Mouse (Mus musculus) ovary, postnatal 36 days (tissue): Measurements from ENCODE around the gene Tyw3.

Experiments
- DNase-seq: peaks from one replicate; pipeline ENCODE4 v3.0.0; 2022; ENCODE audit warnings: low spot score, mixed read lengths

Tyw3 gene

DNA sequence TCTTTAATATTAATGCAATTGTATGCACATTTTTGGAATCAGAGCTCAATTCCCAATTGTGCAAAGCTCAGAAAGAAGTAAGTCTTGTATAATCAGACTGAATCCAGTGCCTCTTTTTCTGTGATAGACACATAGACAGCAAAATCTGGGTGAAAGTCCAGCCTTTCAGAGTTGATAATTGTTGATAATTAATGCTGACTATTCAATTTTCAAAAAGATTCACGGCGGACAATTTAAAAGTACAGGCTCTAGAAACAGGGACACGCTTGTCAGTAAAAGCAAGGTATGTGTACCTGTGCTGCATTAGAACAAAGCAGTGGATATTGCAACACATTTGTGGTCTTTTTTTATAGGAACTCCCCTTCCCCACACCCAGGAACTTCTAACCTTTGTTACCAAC is 34.7 kb downstream of the Tyw3 start:
- no peak for DNase-seq

DNA sequence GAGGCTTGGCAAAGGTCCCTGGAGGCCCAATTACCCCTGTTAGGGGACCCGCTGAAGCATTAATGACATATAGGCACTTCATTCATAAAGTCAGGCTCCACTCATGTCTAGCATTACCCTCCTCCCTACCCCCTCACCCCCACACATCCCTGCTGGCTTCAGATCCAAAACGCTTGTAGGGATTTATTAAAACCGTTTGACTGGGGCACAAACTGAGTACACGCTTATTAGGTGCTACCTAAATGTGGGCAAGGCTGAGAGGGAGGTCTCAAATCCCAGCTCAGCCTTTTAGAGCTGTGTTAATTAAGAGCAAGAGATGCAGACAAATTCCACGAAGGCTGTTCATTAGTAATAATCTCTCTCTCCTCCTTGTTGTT is 45.9 kb downstream of the Tyw3 start:
- no peak for DNase-seq

DNA sequence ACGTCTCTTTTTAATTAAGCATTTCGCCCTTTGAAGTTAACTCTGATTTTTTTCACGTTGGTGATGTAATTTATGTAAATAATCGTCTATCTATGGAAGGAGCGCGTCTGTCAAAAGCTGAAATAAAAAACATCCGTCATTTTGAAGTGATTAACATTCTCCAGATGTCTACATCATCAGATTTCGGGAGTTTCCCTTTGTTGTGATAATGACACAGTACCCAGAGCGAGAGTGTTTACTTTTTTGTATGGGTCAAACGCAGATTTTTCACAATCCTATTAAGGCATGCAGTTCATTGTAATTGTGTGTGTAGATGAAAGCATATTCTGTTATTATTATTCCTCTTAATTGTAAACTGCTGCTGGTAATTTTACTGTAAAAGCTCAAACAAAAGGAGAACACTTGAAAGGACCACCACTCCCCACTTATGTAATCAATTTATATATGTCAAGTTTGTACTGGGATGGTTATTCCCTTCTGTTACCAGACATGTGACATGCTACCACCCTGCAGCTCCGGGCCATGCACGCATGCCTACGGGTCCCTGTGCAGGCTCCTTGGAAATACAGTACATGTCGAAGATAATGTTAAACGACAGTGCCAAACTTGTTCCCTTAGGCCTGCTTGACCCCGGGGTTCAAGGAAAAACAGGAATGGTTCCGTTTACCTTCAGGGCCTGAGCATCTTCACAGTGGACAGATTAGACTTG is 46.4 kb downstream of the Tyw3 start:
- no peak for DNase-seq

DNA sequence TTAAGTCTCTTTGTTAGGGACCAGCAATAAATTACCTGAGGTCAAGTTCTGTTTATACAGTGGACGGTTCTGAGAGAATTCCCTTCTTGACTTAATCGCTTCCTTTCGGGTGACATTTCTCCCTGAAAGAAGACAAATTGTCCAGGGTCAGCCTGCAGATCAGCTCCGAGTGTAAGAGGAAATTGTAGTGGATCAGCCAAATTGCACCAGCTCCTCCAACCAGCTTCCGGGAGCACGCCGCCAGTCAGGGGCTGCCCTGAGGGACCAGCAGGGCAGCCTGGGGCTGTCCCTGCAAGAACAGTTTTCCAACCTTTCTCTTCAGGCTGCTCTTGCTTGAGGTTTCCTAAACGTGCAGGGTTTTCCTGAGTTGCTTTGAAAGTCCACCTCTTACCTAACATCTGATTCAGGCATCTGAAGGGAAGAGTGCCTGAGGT is 48.0 kb downstream of the Tyw3 start:
- no peak for DNase-seq

DNA sequence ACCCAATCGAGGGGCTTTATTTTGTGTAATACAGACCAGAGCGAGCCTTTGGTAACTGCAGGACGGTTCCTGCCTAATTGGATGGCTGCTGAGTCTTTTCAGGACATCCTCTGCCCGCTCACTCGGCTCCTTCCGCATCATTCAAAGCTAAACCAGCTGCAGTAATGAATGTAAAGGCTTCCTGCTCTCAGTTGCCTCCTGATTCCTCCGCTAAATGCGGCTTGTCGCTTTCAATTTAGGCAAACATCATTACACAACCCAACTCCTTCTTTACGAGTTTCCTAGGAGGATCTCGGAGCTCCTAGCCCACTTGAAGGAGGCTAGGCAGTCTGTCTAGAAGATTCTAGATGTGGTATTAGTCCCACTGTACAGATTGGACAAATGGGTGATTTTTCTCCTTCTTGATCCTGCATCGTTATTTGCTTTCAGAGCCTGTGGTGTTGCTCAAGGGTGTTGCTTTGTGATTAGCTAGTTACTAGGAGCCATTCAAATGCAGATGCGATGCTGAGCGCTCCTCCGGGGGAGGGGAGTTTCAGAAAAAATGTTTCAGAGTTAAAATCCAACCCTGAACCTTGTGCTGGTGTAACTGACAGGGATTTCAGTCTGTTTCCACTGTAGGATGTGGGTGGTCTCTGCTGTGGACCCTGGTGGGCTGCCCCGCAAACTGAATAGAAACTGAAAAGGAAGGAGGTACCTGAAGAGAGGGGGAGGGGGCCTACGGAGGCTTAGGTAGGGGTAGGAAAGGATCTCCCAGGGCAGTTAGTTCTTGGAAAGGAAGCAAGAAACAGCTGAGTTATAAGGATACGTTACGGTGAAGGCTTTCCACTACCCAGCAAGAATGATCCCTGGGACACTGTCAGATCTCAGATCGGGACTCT is 49.1 kb downstream of the Tyw3 start:
- no peak for DNase-seq

DNA sequence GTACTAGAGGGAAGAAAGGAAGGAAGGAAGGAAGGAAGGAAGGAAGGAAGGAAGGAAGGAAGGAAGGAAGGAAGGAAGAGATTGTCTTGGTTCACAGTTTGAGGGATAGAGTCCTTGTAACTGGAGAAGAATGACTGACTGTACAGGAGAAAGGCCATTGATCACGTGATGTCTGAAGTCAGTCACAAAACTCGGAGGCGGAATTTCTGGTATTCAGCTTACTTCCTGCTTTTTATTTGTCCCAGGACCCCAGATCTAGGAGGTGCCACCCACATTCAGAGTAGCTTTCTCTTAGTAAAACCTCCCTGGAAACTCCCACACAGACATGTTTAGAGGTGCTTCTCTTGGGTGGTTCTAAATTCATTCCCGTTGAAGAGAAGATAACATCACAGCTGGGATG is 50.7 kb downstream of the Tyw3 start:
- no peak for DNase-seq

DNA sequence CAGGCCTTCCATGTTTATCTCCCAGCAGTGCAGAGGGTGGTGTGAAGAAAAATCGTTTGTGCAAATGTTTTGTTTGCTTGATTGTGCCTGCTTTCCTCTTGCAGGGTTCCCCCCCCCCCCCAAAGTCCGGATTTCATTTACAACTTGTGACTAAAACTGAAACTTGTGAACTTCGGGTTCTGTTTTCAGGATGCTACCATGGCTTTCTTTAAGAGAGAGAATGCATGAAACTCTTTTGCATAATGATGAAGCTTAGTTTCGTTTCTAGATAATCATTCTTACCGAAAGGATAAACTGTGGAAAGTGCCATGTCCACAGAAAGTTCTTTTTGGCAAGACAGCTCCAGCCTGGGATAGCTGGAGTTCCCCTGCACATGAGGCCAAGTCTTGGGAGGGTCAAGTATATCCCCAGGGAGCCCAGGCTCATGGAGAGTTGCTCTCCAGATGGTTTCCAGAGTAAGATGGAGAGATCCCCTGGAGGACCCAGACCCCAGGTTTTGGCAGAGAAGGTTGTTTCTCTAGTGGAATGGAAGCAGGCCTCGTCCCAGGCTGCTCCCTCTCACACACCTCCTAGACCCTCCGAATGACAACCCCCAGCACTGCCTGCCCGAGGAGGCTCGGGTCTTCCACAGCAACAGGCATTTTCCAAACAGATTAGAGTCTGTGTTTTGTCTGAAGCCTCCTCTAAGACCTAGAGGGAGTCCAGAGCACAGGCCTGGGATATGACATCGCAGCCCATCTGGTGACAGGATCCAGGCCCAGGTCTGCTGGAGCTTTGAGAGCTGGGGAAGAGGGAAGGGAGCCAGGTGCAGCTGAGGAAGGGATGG is 56.6 kb downstream of the Tyw3 start:
- DNase-seq: no peak

DNA sequence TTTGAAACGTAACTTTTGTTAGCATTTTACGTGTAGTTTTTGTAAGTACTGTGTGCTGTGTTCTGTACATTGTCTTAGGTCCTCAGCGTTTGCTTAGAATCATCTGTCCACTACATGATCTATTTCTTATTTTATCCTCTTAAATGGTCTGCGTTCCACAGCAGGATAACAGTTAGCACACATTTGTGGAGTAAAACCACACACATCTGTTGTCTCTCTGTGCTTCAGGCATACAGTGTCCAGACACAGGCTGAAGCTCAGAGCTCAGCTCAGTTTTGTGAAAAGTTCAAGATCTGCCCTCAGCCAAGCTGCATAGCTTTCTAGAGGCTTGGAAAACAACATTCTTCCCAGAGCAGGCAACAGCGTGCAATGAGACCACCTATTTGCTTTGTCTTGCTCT is 60.8 kb downstream of the Tyw3 start:
- DNase-seq: no peak

DNA sequence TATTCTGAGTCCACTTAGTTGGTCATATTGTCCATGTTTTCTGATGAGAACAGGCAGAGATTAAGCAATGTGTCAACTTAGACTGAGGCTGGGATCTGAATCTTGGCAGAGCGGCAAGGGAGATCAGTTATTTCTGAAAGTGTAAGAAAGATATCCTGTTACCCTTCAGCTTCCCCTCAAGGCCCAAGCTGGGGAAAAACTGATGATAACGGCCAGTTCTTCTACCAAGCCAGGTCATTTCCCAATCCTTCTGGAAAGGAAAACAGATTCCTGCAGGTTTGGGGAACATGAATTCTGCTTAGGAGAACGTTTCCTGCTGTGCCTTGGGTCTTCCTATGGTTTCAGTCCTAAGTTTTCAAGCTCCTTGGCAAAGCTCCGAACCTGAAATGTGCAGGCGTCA is 63.7 kb downstream of the Tyw3 start:
- no peak for DNase-seq

DNA sequence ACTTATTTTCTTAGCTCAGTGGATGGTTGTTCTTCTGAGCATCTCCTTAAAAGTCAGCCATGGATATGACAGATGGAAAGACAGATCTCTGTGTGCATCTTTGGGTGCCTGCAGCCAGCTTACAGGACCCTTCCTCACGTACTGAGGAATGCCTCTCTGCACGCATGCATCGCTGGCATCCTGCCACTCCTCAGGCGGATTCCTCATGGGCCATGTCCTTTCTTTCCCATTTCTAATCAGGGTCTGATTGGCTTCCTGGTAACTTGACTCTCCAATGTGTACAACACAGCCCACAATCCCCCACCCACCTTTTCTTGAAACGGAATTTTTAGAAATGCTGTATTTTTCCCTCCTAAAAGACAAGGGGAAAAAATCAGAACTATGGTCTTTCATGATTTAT is 67.9 kb downstream of the Tyw3 start:
- DNase-seq: no peak

DNA sequence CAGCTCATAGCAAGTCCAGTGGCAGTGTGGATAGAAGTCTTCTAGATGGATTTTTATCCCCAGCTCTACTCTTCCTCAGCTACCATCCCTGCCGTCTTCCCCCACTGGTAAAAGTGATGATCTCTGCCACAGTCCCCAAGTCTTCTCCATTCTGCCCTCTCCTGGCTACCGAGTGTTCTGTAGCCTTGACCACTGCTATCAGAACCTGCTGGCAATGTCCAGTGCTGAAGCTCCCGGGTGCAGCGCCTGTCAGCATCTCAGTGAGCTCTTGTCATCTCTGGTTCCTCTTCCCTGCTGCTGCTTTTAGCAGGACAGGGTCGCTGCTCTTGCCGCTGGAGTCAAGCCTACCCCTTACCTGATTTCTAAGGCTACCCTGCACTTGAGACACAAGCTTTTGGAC is 70.3 kb downstream of the Tyw3 start:
- DNase-seq: no peak
